Mouse (Mus musculus): ENCODE measurements around the gene Hba-a2. TPM values are rescaled to one million over a fixed set of nuclear protein-coding genes. Genes with fewer than 3 reads are reported as not detected.

Gene Hba-a2
- total and polyA plus RNA-seq, 3 experiments = 683 to 4,240 (median 1,500) TPM

- no peak for ATAC-seq (ENCODE audit: extremely low read depth, insufficient number of reproducible peaks, low FRiP score, poor library complexity, severe bottlenecking)
- TF ChIP-seq GATA1 (IDR thresholded peaks at IDR 0.05; ENCODE audit: borderline replicate concordance, low read length) (no peak), POLR2AphosphoS5 (IDR thresholded peaks at IDR 0.05; ENCODE audit: insufficient replicate concordance, low read depth, low read length) (no peak), CTCF (IDR thresholded peaks at IDR 0.05; ENCODE audit: low read depth, low read length) (no peak)
- H3K27me3 ChIP-seq (ENCODE audit: insufficient read depth, low read length) = peaks cover 29% of the 10 kb centered on the region
- no peaks in the 10 kb centered on the region for H3K4me1 ChIP-seq (ENCODE audit: insufficient read depth, low read depth, low read length)
- DNase-seq (ENCODE audit: low spot score) = no peak
- H3K9me3 ChIP-seq (replicated peaks) = 0 out of 2 replicates have a peak, but pooled peaks cover 2% of the 10 kb centered on the region
- H3K4me3 ChIP-seq (ENCODE audit: low read depth, low read length) = no peak overlapping the region
- H3K36me3 ChIP-seq (replicated peaks) = no peaks in the 10 kb centered on the region
Observed at GRCm38 (mm10) chr11:32331075-32331474, 34.8 kb downstream of the Hba-a2 start.

GRCm38 (mm10) chr11:32331861-32332260, 35.6 kb downstream of the Hba-a2 start:
- Histone ChIP-seq H3K4me3 (ENCODE audit: low read depth, low read length) (no peak overlapping the region), H3K4me1 (ENCODE audit: insufficient read depth, low read depth, low read length) (no peaks in the 10 kb centered on the region), H3K36me3 (replicated peaks) (no peaks in the 10 kb centered on the region), H3K9me3 (replicated peaks) (0 out of 2 replicates have a peak, but pooled peaks cover 2% of the 10 kb centered on the region), H3K27me3 (ENCODE audit: insufficient read depth, low read length) (peaks cover 29% of the 10 kb centered on the region)
- ATAC-seq (ENCODE audit: extremely low read depth, insufficient number of reproducible peaks, low FRiP score, poor library complexity, severe bottlenecking) (no peak), DNase-seq (ENCODE audit: low spot score) (no peak)
- TF ChIP-seq TAL1 (conservative IDR thresholded peaks at IDR 0.05; ENCODE audit: low read depth, low read length) (no peak), GATA1 (IDR thresholded peaks at IDR 0.05; ENCODE audit: borderline replicate concordance, low read length) (no peak), CTCF (IDR thresholded peaks at IDR 0.05; ENCODE audit: low read depth, low read length) (no peak), GATA2 (IDR thresholded peaks at IDR 0.05; ENCODE audit: borderline replicate concordance, low read depth, low read length) (no peak), POLR2AphosphoS5 (IDR thresholded peaks at IDR 0.05; ENCODE audit: insufficient replicate concordance, low read depth, low read length) (no peak)

- TF ChIP-seq POLR2AphosphoS5 (IDR thresholded peaks at IDR 0.05; ENCODE audit: insufficient replicate concordance, low read depth, low read length) = no peak
- no peak for TF ChIP-seq GATA1 (IDR thresholded peaks at IDR 0.05; ENCODE audit: borderline replicate concordance, low read length)
- Histone ChIP-seq H3K36me3 (replicated peaks) (no peaks in the 10 kb centered on the region), H3K4me1 (ENCODE audit: insufficient read depth, low read depth, low read length) (no peaks in the 10 kb centered on the region), H3K4me3 (ENCODE audit: low read depth, low read length) (no peak overlapping the region), H3K9me3 (replicated peaks) (0 out of 2 replicates have a peak, but pooled peaks cover 2% of the 10 kb centered on the region), H3K27me3 (ENCODE audit: insufficient read depth, low read length) (peaks cover 23% of the 10 kb centered on the region)
- DNase-seq (ENCODE audit: low spot score) (no peak), ATAC-seq (ENCODE audit: extremely low read depth, insufficient number of reproducible peaks, low FRiP score, poor library complexity, severe bottlenecking) (no peak)
Observed at GRCm38 (mm10) chr11:32333235-32333634, 36.9 kb downstream of the Hba-a2 start.

- peaks cover 14% of the 10 kb centered on the region for H3K27me3 ChIP-seq (ENCODE audit: insufficient read depth, low read length)
- ATAC-seq (ENCODE audit: extremely low read depth, insufficient number of reproducible peaks, low FRiP score, poor library complexity, severe bottlenecking) (no peak), DNase-seq (ENCODE audit: low spot score) (no peak)
- H3K36me3 ChIP-seq (replicated peaks) = no peaks in the 10 kb centered on the region
- H3K4me3 ChIP-seq (ENCODE audit: low read depth, low read length) = no peak overlapping the region
- H3K4me1 ChIP-seq (ENCODE audit: insufficient read depth, low read depth, low read length) = no peaks in the 10 kb centered on the region
- TF ChIP-seq CTCF (IDR thresholded peaks at IDR 0.05; ENCODE audit: low read depth, low read length) (no peak), GATA1 (IDR thresholded peaks at IDR 0.05; ENCODE audit: borderline replicate concordance, low read length) (no peak), GATA2 (IDR thresholded peaks at IDR 0.05; ENCODE audit: borderline replicate concordance, low read depth, low read length) (no peak), POLR2AphosphoS5 (IDR thresholded peaks at IDR 0.05; ENCODE audit: insufficient replicate concordance, low read depth, low read length) (no peak), TAL1 (conservative IDR thresholded peaks at IDR 0.05; ENCODE audit: low read depth, low read length) (no peak)
- 0 out of 2 replicates have a peak, but pooled peaks cover 2% of the 10 kb centered on the region for H3K9me3 ChIP-seq (replicated peaks)
Observed at GRCm38 (mm10) chr11:32336435-32336907, 40.2 kb downstream of the Hba-a2 start.

GRCm38 (mm10) chr11:32339131-32339531, 42.8 kb downstream of the Hba-a2 start:
- Histone ChIP-seq H3K36me3 (replicated peaks) (no peaks in the 10 kb centered on the region), H3K4me3 (ENCODE audit: low read depth, low read length) (no peak overlapping the region), H3K9me3 (replicated peaks) (0 out of 2 replicates have a peak, but pooled peaks cover under 1% of the 10 kb centered on the region), H3K4me1 (ENCODE audit: insufficient read depth, low read depth, low read length) (peaks cover 2% of the 10 kb centered on the region; the same call in 1 of the 2 replicates), H3K27me3 (ENCODE audit: insufficient read depth, low read length) (peaks cover 15% of the 10 kb centered on the region)
- no peak for TF ChIP-seq GATA1 (IDR thresholded peaks at IDR 0.05; ENCODE audit: borderline replicate concordance, low read length)
- TF ChIP-seq GATA2 (IDR thresholded peaks at IDR 0.05; ENCODE audit: borderline replicate concordance, low read depth, low read length) = no peak
- no peak for TF ChIP-seq POLR2AphosphoS5 (IDR thresholded peaks at IDR 0.05; ENCODE audit: insufficient replicate concordance, low read depth, low read length)
- TF ChIP-seq TAL1 (conservative IDR thresholded peaks at IDR 0.05; ENCODE audit: low read depth, low read length) = no peak
- TF ChIP-seq CTCF (IDR thresholded peaks at IDR 0.05; ENCODE audit: low read depth, low read length) = no peak
- ATAC-seq (ENCODE audit: extremely low read depth, insufficient number of reproducible peaks, low FRiP score, poor library complexity, severe bottlenecking) = no peak
- no peak for DNase-seq (ENCODE audit: low spot score)

- Histone ChIP-seq H3K27me3 (ENCODE audit: insufficient read depth, low read length) (peaks cover 15% of the 10 kb centered on the region), H3K4me1 (ENCODE audit: insufficient read depth, low read depth, low read length) (peaks cover 2% of the 10 kb centered on the region; the same call in 1 of the 2 replicates), H3K4me3 (ENCODE audit: low read depth, low read length) (no peak overlapping the region), H3K9me3 (replicated peaks) (no peaks in the 10 kb centered on the region), H3K36me3 (replicated peaks) (no peaks in the 10 kb centered on the region)
- DNase-seq (ENCODE audit: low spot score) (no peak), ATAC-seq (ENCODE audit: extremely low read depth, insufficient number of reproducible peaks, low FRiP score, poor library complexity, severe bottlenecking) (no peak)
- TF ChIP-seq GATA1 (IDR thresholded peaks at IDR 0.05; ENCODE audit: borderline replicate concordance, low read length) (no peak), CTCF (IDR thresholded peaks at IDR 0.05; ENCODE audit: low read depth, low read length) (peak; percentile 89), TAL1 (conservative IDR thresholded peaks at IDR 0.05; ENCODE audit: low read depth, low read length) (no peak), GATA2 (IDR thresholded peaks at IDR 0.05; ENCODE audit: borderline replicate concordance, low read depth, low read length) (no peak), POLR2AphosphoS5 (IDR thresholded peaks at IDR 0.05; ENCODE audit: insufficient replicate concordance, low read depth, low read length) (no peak)
Observed at GRCm38 (mm10) chr11:32340476-32341473, 44.5 kb downstream of the Hba-a2 start.
